Mouse (Mus musculus) lung, postnatal 25 days (tissue): ENCODE data around the gene Pde2a.
A peak's percentile ranks its signal among the peaks of the same experiment; 100 is the strongest.

Experiments
- DNase-seq: peaks from one replicate; pipeline ENCODE4 v3.0.0; 2022; ENCODE audit warnings: low spot score

Pde2a gene

GRCm38 (mm10) chr7:101403831-101404230, 17.7 kb upstream of the Pde2a start:
- DNase-seq, result no peak

DNA sequence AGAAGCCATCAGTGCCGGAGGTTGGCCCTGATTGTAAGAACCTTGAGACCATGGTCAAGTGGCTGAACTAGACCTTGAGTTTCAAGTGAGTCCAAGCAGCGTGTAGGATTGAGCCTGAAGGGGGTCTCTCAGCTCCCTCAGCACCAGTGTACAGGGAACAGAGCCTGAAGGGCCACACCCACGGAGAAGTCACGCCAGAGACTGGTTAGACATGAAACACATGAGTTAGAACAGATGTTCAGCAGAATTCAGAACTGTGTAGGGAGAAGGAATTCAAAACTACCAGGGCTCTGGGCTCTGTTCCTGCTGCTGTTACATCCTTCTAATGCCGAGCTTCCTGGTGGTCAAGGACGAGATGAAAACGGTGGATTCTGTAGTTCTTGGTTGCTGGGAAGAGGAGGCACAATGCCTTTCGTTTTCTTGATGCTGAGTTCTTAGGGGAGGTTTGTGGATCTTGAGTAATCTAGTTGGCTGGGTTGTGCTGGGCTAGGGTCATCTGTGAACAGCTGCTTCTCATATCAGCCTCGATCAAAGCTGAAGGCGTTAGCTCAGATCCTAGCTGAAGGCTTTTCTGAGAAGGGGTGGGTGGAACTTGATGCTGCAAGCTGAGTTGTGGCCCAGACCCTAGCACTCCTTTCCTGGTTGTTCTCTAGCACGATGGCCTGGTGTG, 11.1 kb upstream of the Pde2a start, which contains the start of gene Gm45837:
TSS of gene Gm45837 (plus strand) at position 620 of the 670 bp plus-strand sequence.
- DNase-seq, result no peak

DNA sequence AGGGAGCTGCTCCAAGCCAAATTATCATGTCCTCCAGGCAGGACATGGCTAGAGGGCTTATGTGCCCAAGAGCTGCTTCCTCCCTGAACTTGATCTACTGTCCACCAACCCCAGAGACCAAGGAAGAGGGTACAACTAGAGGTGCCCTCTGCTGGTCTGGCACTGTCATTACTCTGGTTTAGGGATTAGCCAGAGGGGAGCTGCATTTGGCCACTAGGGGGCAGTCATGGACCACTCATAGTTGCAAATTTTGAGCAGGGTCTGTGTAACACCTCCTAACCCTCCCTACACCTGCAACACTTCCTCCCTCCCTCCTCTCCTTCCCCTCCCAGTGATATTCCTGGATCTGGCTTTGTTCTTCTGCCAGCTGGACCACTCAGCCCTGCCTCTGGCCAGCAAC, 8.7 kb upstream of the Pde2a start:
- DNase-seq, result peak; percentile 88

DNA sequence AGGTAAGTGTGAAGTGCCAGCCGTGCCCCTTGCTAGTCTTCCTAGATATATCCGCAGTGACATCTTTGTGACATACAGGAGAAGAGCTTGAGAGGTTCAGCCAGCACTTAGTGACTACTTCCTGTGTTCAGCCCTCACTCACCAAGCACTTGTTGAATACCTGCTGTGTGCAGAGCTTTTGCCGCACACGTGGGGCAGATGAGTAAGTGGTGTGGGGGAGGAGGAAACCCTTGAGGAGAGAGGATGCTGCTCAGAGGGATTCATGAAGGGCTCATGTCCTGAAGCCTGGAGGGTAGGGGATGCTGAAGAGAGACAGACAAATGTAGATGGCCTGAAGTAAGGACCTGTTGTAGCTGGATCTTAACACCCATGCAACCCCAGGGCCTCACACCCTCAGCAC, 7.3 kb upstream of the Pde2a start:
- DNase-seq, result no peak

DNA sequence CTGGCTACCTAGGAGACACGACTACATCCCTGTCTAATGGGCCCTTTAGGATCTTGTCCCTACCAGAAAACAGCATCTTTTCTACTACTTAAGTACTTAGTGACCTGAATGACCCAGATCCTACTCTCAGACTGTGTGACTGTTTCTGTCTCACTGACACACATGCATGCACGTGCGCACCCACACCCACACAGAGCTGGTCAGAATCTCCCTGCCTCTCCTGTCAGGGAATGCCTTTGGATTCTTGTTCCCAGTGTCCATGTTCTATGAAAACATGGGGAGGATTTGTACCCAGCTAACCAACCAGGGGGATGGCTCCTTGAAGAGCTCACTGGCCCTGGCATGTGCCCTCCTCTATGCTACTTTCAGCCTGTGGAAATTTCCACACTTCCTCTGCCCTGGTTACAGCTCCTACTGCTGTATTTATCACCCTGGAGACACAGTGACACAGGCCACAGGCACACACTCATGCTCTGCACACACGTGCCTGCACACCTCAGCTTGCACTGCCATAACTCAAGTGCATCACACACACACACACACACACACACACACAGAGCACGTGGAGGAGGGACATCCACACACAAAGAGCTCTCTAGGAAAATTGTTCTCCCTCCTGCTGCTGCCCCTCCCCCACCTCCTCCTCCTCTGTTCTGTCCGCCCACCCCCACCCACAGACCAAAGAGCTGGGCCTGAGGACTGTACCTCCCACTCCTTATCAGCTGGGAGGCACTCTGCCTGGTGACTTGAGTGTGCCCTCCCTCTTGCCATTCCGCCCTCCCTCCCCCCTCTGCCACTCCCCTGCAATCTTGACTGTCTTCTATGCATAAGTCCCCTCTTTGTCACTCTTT, 6.6 kb upstream of the Pde2a start:
- peak; percentile 42 for DNase-seq

DNA sequence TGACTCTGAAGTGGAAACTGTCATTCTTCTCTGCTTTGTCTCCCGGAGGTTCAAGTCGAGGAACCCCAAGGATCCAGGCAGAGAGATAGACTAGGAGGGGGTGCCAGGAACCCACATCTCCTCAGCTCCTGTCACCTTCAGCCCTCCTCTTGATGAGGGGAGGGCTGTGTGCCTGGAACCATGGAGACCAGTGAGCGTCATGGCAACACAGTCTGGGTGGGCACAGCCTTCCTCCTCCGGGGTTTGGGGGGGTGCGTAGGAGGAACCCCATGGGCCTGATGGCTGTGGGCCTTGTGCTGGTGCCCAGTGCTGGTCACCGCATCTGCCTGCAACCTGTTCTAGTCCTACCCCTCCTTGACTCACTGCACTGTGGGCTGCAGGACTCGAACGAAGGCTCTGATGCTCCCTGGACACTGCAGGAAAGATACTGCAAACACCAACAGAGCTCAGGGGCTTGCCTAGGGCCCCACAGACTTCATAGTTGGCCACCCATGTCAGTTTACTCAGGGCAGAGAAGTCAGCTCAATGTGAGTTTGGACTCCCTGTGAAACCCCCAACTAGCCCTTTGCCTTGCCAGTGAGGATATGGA, 5.9 kb upstream of the Pde2a start:
- no peak for DNase-seq

- no peak for DNase-seq
These were observed 5.1 kb upstream of the Pde2a start for GRCm38 (mm10) chr7:101416391-101416790.

DNA sequence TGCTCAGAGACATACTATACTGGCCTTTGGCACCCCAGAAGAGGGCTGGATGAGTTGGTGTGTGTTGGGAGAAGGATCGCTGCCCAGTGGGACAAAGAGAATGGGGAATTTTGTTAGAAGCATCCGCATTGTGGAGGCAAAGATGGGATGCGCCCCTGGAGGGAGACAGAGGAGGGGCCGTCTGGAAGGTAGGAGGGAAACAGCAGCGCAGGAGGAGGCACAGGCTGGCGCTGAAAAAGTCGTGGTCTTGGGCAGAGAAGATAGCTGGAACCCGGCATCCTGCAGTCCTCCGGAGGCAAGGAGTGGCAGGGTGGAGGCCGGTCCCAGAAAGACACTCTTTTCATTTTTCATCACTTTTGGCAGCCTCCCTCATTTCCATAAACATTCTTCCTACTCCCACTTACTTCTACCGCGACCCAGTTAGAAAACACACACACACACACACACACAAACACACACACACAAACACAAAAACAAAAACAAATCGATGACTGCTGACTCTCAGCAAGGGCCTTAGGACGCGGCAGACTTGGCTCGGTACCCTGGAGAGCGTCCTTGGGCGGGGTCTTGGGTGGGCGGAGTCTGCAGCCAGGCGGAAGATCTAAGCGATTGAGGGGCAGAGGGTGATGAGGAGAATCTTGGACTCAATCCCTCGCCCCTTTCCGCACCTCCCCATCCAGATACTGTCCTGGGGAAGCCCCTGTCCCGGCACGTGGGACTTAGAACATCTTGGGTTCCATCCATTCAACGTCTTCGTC, 2.3 kb upstream of the Pde2a start:
- no peak for DNase-seq

DNA sequence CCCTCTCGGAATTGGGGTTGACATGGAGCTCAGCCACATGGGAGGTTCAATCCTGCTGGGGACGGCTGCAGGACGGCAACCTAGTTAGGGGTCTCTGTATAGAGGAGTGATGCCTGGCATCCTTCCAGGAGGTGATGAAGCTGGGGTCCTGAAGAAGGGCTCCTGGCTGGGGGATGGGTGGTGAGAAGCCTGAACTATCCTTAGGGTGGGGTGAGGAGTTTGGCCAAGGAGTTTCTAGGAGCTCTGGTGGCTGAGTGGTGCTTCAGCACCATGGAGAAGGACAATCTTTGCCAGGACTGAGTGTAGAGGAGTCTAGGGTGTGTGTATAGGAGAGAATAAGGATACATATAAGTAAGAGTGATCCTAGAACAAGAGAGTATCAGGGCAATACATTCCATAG, 578 bp downstream of the Pde2a start:
- DNase-seq, result no peak

DNA sequence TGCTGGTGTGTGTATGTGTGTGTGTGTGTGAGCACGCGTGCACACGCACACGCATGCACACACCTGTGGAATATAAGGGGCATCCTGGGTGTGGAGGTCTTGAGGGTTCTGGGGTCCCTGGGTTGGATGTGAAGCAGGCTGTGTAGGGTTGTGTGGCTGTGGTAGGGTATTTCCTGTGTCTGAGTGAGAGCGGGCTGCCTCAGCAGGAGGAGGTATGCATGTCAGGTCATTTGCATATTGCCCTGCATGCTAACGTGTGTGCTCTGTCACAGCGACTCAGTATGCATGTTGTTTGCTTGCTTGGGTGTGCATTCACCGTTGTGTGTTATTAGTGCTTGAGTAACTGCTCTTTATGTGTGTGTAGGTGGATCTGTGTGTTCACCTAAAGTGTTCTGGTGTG, 1.2 kb downstream of the Pde2a start:
- no peak for DNase-seq

- no peak for DNase-seq
These were observed 2.5 kb downstream of the Pde2a start for GRCm38 (mm10) chr7:101423970-101424369.

GRCm38 (mm10) chr7:101426692-101427091, 5.2 kb downstream of the Pde2a start:
- no peak for DNase-seq

DNA sequence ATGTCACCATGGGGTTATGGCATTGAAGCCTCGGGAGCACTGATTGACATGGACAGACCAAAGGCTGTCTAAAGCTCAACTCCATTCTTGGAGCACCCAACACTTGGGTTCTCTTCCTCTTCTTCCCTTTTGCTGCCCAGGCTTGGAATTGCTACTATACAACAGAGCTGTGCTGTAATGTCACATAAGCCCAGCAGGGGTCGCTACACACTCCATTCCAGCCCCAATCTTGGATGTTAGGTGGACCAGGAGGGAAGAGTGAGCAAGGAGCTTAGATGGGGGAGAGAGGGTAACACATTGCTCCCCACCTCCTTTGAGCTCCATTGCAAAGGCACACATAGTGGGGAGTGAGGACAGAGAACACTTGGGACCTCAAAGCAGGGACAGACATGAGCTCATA, 6.2 kb downstream of the Pde2a start:
- DNase-seq, result no peak

DNA sequence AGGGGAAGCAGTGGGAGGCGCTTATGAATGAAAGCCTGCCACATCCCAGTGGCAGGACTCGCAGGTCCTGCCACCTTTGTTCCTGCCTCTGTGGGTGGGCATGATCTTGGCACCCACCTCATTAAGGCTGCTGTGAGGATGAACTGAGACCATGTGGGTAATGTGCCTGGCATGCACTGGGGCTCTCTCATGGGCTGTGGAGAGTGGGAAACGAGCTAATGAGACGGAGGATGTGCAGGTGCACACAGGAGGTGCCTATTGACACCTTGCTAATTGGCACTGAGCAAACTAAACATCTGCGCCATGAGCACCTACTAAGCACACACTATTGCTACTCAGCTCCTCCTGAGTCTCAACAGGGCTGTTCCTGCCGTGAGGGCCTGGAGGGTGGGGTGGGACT, 13.5 kb downstream of the Pde2a start:
- DNase-seq, result no peak

- no peak for DNase-seq
These were observed 16.4 kb downstream of the Pde2a start for GRCm38 (mm10) chr7:101437876-101438275.

GRCm38 (mm10) chr7:101443093-101443492, 21.6 kb downstream of the Pde2a start:
- no peak for DNase-seq

DNA sequence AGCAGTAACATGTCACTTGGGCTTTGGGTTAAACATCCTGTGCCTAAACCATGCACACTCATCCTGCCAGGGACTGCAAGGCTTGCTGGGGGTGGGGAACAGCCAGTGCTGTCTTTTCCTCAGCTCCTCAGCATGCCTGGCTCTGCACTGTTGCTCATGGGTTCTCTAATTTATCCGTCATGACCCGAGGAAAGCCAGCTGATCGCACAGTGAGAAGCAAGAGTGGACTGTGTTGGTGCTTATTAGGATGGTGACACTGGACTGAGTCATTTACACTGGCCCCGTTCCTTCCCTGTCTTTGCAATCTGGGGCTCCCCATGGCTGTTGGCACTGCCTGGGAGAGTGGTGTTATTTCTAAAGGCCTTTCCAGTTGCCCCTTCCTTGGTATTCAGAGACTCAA, 22.7 kb downstream of the Pde2a start:
- no peak for DNase-seq

- DNase-seq, result no peak
These were observed 28.4 kb downstream of the Pde2a start for GRCm38 (mm10) chr7:101449855-101450254.

- DNase-seq, result peak; percentile 83
These were observed 29.2 kb downstream of the Pde2a start for GRCm38 (mm10) chr7:101450422-101451401.

DNA sequence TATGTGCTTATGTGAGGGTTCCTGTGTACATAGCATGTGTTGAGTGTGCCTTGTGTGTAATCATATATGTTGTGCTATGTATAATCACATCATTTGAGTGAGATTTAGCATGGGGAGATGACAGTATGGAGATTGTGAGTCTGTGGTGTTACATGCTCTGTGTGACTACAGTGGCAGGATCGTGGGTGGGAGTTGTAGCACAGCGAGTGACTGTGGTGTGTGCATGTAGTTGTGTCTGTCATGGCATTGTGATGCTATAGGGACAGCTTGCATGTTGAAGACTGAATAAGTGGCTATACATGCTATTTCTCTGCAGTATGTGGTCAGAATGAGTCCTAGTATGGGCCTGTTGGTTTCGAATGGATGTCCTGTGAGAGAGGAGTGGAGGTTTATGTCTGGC, 31.2 kb downstream of the Pde2a start:
- DNase-seq, result no peak

DNA sequence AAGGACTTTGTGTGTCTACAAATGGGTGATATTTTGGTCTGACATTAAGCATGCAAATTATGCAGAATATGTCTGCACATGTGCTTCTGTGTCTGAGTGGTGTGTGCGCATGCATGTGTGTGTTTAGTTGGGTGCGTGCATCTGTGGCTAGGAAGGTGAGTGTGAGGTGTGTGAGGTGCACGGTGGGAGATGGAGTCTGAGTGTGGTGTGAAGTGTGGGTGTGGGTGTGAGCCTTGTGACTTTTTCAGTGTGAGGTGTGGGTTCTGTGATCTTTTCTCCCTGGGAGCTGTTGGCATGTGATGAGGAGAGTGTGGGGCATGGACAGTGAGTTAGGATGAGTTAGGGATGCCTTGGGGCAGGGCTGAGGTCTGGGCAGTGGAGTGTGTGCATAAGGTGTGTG, 31.8 kb downstream of the Pde2a start:
- no peak for DNase-seq
